Mouse (Mus musculus): Measurements from ENCODE around the gene Cyp2d12. TPM values are rescaled to one million over a fixed set of nuclear protein-coding genes. Genes with fewer than 3 reads are reported as not detected.
"Not testable (repeated sequence)": the region's sequence is repeated elsewhere in the genome, so short reads cannot be mapped to it uniquely, and the experiment has no call there.

Cyp2d12 gene
- not detected in 2 replicates for polyA plus RNA-seq (2015; fragmentation: Nextera tagmentation; extraction: Ambion mirVana)

DNA sequence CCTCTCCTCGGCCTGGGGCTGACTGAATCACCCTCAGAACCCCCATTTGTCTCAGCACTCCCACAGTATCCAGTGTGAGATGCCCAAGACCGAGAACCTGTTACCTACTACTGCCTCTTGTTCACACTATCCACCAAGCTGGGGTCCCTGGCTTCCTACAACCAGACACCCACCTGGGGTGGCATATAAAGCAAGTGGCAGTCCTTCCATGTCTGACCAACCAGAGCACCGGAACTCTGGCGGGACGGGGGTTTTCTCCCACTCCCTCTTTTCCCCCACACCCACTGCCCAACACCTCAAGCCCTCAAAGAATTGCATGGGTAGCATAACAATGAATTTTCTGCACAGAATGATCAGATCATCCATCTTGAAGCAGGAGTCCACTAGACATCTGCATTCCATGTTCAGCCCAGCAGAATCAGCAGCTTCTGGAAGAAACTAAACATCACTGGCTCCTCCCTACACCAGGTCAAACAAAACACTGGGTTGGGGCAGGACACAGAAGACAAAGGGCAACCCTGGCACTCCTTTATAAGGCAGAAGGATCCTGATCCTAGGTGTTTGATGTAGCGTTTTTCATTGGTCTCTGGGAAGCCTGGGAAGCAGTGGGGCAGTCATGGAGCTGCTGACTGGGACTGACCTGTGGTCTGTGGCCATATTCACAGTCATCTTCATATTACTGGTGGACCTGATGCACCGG is at the start of gene Cyp2d12:
Gene Cyp2d12, plus strand, starts transcription at position 542 of the 700 bp plus-strand sequence.
- no peak within 1 kb of the TSS for H3K9ac ChIP-seq
- ATAC-seq (replicated peaks): no peak
- H3K4me3 ChIP-seq: no peak within 1 kb of the TSS
- H3K36me3 ChIP-seq (replicated peaks): no peaks in the 10 kb centered on the region
- H3K27me3 ChIP-seq (replicated peaks): no peaks in the 10 kb centered on the region
- 85% methylated on average over 7 of the region's 7 CpGs for WGBS
- H3K27ac ChIP-seq: no peak within 1 kb of the TSS
- no peaks in the 10 kb centered on the region for H3K4me1 ChIP-seq
- H3K4me2 ChIP-seq: no peak within 1 kb of the TSS
- 0 out of 2 replicates have a peak, but pooled peaks cover 3% of the 10 kb centered on the region for H3K9me3 ChIP-seq

DNA sequence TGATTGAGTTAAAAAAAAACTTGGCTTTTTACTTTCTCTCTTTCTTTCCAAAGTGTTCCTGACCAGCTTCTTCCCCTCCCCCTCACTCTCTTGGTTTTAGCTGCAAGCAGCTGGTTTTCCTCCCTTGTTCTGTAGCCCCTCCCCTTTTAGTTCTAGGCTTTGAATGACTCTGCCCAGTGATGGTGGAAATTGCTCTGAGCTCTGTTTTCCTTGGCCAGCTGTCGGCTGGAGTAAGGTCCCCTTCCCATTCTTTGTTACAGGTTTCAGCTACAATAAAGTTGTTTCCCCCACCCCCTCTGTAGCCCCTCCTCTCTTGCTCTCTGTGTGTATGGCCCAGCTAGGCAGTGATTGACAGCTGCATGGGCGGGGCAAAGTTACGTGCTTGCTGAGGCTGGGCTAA is 47.9 kb upstream of the Cyp2d12 start:
- no peaks in the 10 kb centered on the region for H3K27me3 ChIP-seq (replicated peaks)
- no peaks in the 10 kb centered on the region for H3K36me3 ChIP-seq (replicated peaks)
- H3K4me3 ChIP-seq: no peak overlapping the region
- no peaks in the 10 kb centered on the region for H3K9me3 ChIP-seq
- 65% methylated on average over 3 of the region's 3 CpGs for WGBS
- H3K4me1 ChIP-seq: no peaks in the 10 kb centered on the region
- no peak overlapping the region for H3K4me2 ChIP-seq
- no peak overlapping the region for H3K9ac ChIP-seq
- H3K27ac ChIP-seq: no peak overlapping the region
- no peak for ATAC-seq (replicated peaks)

- H3K9me3 ChIP-seq; H3K27ac ChIP-seq; H3K4me1 ChIP-seq; H3K36me3 ChIP-seq (replicated peaks); H3K9ac ChIP-seq; H3K4me3 ChIP-seq; ATAC-seq (replicated peaks); H3K4me2 ChIP-seq; H3K27me3 ChIP-seq (replicated peaks): not testable (repeated sequence)
- WGBS: 54% methylated on average over 4 of the region's 4 CpGs
Observed at GRCm38 (mm10) chr15:82507740-82508139, 47.1 kb upstream of the Cyp2d12 start.

GRCm38 (mm10) chr15:82509495-82509894 is 45.4 kb upstream of the Cyp2d12 start:
- not testable (repeated sequence) for H3K4me2 ChIP-seq; H3K9ac ChIP-seq; H3K4me1 ChIP-seq; H3K36me3 ChIP-seq (replicated peaks); H3K9me3 ChIP-seq; H3K27me3 ChIP-seq (replicated peaks); ATAC-seq (replicated peaks); H3K4me3 ChIP-seq; H3K27ac ChIP-seq
- WGBS: 86% methylated on average over 4 of the region's 4 CpGs

DNA sequence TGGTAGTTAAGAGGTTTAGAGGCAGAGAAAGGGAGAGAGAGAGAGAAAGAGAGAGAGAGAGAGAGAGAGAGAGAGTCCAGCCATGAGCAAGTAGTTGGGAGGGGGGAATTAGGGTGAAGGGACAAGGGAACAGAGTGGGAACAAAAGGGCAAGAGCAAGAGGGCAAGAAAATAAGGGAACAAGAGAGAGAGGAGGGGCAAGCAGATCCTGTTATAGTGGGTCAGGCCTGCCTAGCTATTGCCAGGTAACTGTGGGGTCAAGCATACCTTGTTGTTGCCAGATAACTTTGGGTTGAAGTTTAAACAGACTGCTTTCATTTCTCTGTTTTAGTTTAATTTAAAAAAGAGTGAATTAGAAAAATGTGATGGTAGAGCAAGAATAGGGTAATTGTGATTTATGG is 44.4 kb upstream of the Cyp2d12 start:
- H3K4me1 ChIP-seq; H3K36me3 ChIP-seq (replicated peaks); H3K9ac ChIP-seq; ATAC-seq (replicated peaks); H3K4me2 ChIP-seq; H3K27me3 ChIP-seq (replicated peaks); H3K4me3 ChIP-seq; H3K9me3 ChIP-seq; H3K27ac ChIP-seq: not testable (repeated sequence)

GRCm38 (mm10) chr15:82512111-82512510 is 42.8 kb upstream of the Cyp2d12 start:
- not testable (repeated sequence) for H3K4me2 ChIP-seq; H3K4me3 ChIP-seq; H3K9ac ChIP-seq; H3K36me3 ChIP-seq (replicated peaks); H3K27me3 ChIP-seq (replicated peaks); ATAC-seq (replicated peaks); H3K27ac ChIP-seq; H3K4me1 ChIP-seq; H3K9me3 ChIP-seq
- 78% methylated on average over 2 of the region's 2 CpGs for WGBS

DNA sequence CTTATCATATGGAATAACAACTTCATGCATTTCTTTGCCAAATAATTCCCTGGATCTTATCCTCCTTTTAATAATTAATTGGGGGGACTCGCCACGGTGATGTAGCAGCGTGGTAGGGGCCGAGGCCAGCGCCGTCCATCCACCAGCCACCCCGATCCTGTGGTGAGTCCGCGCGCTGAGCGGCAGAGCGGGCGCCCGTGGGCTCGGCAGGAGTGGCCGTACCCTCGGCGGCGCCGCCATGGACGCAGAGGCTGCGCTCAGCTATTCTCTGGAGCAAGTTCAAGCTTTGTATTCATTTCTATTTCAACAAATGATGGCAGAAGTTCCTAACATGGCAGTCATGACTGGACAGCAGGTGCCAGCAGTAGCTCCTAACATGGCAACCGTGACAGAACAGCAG is 38.7 kb upstream of the Cyp2d12 start:
- H3K4me3 ChIP-seq; H3K9ac ChIP-seq; H3K4me1 ChIP-seq; H3K27ac ChIP-seq; H3K36me3 ChIP-seq (replicated peaks); ATAC-seq (replicated peaks); H3K4me2 ChIP-seq; H3K9me3 ChIP-seq; H3K27me3 ChIP-seq (replicated peaks): not testable (repeated sequence)
- 91% methylated on average over 23 of the region's 23 CpGs for WGBS

- H3K27me3 ChIP-seq (replicated peaks); H3K4me1 ChIP-seq; ATAC-seq (replicated peaks); H3K36me3 ChIP-seq (replicated peaks); H3K27ac ChIP-seq; H3K4me3 ChIP-seq; H3K4me2 ChIP-seq; H3K9ac ChIP-seq; H3K9me3 ChIP-seq: not testable (repeated sequence)
- 87% methylated on average over 6 of the region's 9 CpGs for WGBS
Observed at GRCm38 (mm10) chr15:82527371-82527770, 27.5 kb upstream of the Cyp2d12 start.

- H3K27me3 ChIP-seq (replicated peaks); H3K9ac ChIP-seq; H3K27ac ChIP-seq; H3K9me3 ChIP-seq; H3K4me2 ChIP-seq; H3K4me3 ChIP-seq; ATAC-seq (replicated peaks); H3K4me1 ChIP-seq; H3K36me3 ChIP-seq (replicated peaks): not testable (repeated sequence)
- WGBS: 94% methylated on average over 3 of the region's 3 CpGs
Observed at GRCm38 (mm10) chr15:82532721-82533120, 22.2 kb upstream of the Cyp2d12 start.

DNA sequence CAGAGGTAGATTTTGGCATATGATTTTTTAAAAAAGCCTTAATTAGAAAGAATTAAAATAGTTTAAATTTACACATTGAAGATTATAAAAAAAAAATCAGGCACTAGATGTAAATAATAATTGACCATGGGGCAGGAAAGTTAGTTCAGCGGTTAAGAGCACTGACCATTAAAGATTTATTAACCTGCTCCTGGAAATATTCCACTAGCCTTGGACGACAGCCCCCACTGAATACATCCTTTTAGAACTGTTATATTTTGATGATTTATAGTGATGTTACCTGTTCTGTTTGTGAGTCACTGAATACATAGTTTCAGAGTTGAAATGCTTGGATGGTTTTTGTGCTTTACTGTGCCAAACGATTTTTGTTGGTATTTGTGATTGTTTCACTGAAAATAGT is 11.9 kb upstream of the Cyp2d12 start:
- H3K9me3 ChIP-seq; H3K36me3 ChIP-seq (replicated peaks); H3K4me3 ChIP-seq; H3K27ac ChIP-seq; H3K4me2 ChIP-seq; H3K27me3 ChIP-seq (replicated peaks); H3K9ac ChIP-seq; H3K4me1 ChIP-seq; ATAC-seq (replicated peaks): not testable (repeated sequence)
- 80% methylated on average over 3 of the region's 3 CpGs for WGBS

- H3K27me3 ChIP-seq (replicated peaks); ATAC-seq (replicated peaks); H3K27ac ChIP-seq; H3K9me3 ChIP-seq; H3K9ac ChIP-seq; H3K4me3 ChIP-seq; H3K4me1 ChIP-seq; H3K4me2 ChIP-seq; H3K36me3 ChIP-seq (replicated peaks): not testable (repeated sequence)
Observed at GRCm38 (mm10) chr15:82544561-82544960, 10.3 kb upstream of the Cyp2d12 start.

GRCm38 (mm10) chr15:82547753-82548152 is 7.1 kb upstream of the Cyp2d12 start:
- H3K27me3 ChIP-seq (replicated peaks); H3K9ac ChIP-seq; H3K27ac ChIP-seq; H3K4me1 ChIP-seq; ATAC-seq (replicated peaks); H3K36me3 ChIP-seq (replicated peaks); H3K4me3 ChIP-seq; H3K9me3 ChIP-seq; H3K4me2 ChIP-seq: not testable (repeated sequence)
- 95% methylated on average over 4 of the region's 4 CpGs for WGBS

- not testable (repeated sequence) for H3K36me3 ChIP-seq (replicated peaks); H3K9me3 ChIP-seq; H3K9ac ChIP-seq; H3K4me1 ChIP-seq; ATAC-seq (replicated peaks); H3K4me3 ChIP-seq; H3K27ac ChIP-seq; H3K4me2 ChIP-seq; H3K27me3 ChIP-seq (replicated peaks)
- WGBS: 90% methylated on average over 2 of the region's 2 CpGs
Observed at GRCm38 (mm10) chr15:82553211-82553610, 1.7 kb upstream of the Cyp2d12 start.

Measured in midbrain, embryonic 15.5 days (tissue).